Mouse (Mus musculus) urinary bladder, postnatal 14 days (tissue): Measurements from ENCODE around the gene Hps1.

Experiments used
- DNase-seq: peaks from one replicate; pipeline ENCODE4 v3.0.0; 2021; ENCODE audit warnings: low spot score

Gene Hps1

DNA sequence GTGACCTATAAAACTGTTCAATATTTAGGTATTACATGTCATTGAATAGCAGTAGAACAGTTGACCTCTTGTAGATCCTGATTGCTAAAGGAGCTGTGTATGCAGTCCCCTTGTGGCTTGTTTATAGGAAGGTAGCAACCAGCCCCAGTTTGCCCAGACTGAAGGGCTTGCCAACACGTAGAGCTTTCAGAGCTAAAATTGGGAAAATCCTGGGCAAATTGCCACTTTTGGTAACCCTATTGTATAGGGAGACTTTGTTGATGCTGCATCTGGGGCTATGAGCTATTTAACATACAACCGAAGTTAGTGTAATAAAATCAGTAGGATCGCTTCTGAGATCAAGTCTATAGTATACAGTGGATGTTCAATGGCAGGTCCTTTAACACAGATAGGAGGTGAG lies 61.7 kb downstream of the Hps1 start:
- no peak for DNase-seq

DNA sequence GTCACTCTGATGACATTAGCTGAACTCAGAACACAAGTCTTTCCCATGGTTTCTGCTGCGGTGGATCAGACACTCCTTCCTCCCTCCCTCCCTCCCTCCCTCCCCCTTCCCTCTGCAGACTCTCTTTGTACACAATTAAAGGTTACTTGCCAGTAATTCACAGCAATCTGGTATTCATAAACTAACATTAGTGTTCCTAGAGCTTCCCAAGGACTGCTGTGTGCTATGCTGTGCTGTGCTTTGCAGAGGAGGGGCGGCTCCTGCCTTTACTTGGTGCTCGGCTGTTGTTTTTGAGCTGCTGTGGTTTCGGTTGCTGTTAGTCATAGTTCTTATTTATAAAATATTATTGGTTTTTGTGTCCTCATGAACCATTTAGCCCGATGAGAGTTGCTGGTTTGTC lies 62.1 kb downstream of the Hps1 start:
- no peak for DNase-seq

DNA sequence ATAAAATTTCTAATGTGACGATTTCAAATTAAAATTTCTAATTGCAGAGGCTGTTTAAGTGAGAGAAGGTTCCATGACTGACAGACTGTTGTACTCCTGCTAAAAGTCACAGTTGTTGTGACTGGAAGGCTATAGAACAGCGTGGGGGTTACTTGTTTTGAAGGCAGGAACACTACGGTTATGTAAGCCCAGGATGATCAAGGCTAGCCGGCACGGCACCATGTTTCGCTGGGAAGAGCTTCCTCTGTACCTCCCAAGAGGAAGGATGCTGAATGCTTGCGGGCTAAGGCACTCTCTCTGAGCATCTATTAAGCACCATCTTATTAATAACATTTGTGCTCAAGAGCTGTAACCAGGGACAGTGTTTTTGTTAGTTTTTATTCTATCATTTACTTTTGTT lies 63.3 kb downstream of the Hps1 start:
- DNase-seq = no peak

DNA sequence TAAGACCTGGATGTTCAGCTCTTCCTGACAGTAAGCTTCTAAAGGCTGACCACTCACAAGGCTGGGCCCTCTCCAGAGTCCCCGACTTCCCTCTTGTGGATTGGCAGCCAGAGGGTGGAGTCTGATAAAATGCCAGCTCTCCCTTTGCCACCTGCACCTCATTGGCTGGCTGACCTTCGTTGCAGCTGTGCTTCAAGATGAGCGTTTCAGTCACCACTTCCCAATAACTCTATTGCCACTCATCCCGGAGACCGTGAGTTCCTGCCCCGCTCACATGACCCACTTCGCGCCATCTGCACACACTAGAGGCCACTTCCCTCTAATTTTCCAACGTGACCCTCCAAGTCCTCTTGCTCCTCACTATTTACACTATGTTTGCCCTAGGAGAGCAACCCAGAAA lies 66.0 kb downstream of the Hps1 start:
- DNase-seq = no peak
